Mouse (Mus musculus) left cerebral cortex, postnatal 10 days (tissue): ENCODE results near the gene Rgl1. TPM values are rescaled to one million over a fixed set of nuclear protein-coding genes. Genes with fewer than 3 reads are reported as not detected.
A peak's percentile ranks its signal among the peaks of the same experiment; 100 is the strongest.

ENCODE experiments used
- DNase-seq, 2 experiments: peaks; one replicate each; pipeline ENCODE4 v3.0.0; 2021 to 2022; ENCODE audit warnings: low spot score in 2 of 2, mixed read lengths in 1 of 2; ENCODE audit errors: extremely low spot score in 1 of 2
- intact Hi-C: fragments of 180-260 bp; cut with DNase I; formaldehyde crosslinking; loops from one replicate; pipeline ENCODE4 v1.15.1; 2025
- total RNA-seq, 2 experiments: library from RNA; stranded (reverse); gene quantifications; 2 replicates each; pipeline ENCODE4 v1.2.3; 2021

The Rgl1 gene
- total RNA-seq: 10 to 100 TPM; 85.2 to 86.9 TPM

DNA sequence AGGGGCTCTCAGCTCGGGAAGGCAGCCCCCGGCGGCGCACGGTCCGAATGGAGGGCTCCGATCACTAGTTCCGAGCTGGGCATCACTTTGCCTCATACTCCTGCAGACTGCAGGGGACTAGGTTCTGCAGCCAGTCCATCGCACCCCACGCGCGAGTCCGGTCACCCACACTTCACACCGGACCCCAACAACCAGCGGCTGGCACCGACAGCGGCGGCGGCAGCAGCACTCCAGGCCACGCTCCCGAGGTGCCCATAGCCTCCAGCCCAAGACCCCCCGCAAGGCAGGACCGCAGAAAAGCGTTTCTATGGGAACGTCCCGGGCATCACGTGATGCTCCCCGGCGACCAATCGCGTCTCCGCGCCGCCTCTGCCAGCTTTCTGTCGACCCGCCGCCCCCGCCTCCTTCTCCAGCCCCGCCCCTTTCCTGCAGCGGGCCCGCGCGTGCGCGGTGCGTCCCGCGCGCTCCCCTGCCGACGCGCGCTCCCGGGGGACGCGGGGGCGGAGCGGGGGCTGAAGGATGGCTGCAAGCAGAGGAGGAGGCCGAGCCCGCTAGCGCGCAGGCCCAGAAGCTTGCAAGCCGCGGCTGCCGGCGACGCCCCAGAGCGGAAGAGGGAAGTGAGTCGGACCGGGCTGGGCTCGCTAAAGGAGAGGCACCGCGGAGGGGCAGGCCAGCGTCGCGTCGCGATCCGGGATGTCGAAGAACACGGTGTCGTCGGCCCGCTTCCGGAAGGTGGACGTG lies at the start of gene Rgl1, which contains the start of gene Arpc5:
TSS of gene Rgl1 (minus strand) at position 320 of the 741 bp plus-strand sequence.
TSS of gene Arpc5 (plus strand) at position 511 of the 741 bp plus-strand sequence.
- peak; percentile 96 to 99 for DNase-seq
- intact Hi-C loops: loop anchor here (5.0 to 10.0 kb wide), 2 partner anchors 244 to 361 kb away; no protein-coding TSS in a partner anchor

DNA sequence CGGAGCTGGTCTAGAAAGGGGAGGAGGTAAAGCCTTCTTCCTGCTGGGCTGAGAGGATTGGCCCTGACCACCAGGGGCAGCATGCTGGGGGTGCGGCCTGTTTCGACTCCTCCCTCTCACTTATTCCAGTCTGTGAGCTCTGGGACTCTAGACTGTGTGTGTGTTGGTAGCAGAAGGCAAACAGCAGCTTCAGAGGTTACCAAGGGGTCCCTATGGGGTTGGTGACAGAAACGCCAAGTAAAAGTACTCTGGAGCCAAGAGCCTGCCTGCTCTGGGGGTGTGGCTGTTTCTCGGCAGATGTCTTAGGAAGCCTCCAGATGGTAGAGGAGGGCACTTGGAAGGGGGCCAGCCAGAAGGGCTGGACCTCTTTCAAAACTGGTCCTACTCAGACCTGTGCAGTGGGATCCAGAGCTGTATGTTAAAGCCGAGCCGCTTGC lies 49.1 kb upstream of the Rgl1 start:
- intact Hi-C loops: no loop called here
- DNase-seq: peak in 1 of 2 experiments; percentile 64

DNA sequence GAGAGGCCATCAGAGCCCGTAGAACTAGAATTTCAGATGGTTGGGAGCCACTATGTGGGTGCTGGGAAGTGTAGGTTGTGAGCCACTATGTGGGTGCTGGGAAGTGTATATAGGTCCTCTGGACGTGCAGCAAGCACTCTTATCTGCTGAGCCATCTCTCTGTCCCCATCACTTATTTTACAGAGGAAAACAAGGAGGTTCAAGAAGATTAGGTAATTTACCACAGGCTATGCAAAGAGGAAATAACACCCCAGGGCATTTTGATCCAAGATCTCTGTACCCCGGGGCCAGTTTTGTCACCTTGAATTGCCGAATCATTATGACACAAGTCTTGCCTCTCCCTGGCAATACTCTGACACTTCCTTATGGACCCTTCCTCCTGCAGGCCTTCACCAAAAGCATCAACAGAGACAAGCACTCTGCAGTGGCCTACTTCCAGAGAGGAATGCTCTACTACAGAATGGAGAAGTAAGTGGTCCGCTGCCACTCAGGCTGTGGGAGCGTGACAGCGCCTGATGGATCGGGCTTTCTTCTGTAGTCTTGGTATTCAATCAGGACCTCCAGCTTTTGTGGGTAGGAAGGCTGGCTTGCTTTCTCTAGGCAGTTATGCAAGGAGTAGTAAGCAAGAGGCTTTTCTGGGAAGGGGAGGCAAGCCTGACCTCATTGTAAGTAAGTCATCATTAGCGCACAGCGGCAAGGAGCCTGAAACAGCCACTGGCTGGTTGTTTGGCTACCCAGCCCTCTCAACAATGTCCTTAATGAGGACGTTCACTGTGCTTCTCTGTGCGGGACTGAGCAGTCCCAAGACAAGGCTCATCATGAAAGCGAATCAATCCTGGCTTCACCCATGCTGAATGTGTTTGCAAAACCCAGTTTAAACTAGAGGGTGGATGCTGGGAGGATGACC lies 44.6 kb upstream of the Rgl1 start:
- DNase-seq: no peak
- intact Hi-C loops: no loop called here

DNA sequence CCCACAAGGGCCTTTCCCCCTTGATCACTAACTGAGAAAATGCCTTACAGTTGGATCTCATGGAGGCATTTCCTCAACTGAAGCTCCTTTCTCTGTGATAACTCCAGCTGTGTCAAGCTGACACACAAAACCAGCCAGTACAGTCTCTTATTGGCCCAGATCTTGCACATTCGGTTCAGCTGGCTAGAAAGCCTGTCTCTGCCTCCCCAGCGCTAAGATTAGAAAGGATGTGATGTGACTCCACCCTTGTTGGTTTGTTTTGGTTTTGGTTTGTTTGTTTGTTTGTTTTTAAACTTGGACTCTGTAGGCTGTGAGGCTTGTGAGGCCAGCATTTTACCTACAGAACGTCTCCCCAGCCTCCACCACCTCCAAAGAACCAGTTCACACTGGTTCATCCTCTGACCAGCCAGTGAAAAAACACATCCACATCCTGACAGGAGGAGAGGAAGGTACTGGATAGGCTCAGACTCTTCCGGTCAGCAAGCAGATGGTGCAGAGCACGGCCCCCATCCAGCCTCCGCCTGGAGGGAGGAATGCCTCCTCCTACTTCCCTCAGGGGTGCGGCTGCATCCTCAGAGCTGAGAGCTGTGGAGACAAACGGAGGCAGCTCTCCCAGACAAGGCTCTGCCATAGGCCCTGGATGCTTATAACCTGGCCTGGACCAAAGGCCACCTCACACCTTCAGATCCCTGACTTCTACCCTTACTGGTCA lies 43.5 kb upstream of the Rgl1 start:
- DNase-seq: peak in 1 of 2 experiments; percentile 57
- intact Hi-C loops: no loop called here

DNA sequence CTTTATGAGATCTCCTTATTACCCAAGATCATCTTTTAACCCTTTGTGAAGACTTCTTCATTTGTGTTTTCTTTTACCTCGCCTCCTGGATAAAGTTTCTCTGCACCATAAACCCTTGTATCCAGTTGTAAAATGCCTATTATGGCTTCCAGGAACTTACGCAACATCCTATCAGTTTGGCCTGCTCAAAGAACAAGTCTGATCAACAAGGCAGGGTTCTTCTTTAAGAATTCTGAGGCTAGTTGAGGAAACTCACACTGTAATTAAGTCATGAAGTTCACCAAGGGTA lies 42.2 kb upstream of the Rgl1 start:
- no peak for DNase-seq
- intact Hi-C loops: no loop called here

DNA sequence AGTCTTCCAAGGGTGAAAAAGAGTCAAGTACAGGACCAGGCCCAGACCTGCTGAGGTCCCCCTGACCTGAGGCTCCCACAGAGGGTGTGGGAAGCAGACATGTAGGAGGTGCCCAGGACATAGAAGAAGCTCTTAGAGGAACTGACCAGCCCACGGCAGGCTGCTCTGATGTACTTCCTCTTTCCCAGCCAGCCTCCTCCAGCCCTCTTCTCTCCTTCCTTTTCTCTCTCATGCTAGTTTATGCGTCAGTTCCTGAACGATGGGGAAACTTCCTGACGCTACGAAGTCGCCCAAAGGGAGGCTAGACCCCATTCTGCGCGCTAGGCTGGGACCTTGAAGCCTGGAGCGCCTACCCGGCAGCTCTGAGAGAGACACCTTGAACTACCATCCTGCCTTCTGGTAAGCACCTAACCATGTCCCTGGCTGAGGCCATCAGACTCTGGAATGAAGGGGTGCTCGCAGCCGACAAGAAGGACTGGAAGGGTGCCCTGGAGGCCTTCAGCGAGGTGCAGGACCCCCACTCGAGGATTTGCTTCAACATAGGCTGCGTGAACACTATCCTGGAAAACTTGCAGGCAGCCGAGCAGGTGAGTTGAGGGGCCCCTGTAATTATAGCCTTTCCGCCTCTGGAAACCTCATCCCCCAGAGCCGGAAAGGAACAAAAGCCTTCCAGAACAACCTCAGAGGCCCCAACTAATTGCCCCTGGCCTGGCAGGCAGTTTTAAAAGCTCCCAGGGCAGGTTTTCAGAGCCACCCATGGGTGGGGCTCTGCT lies 41.7 kb upstream of the Rgl1 start:
- DNase-seq: no peak
- intact Hi-C loops: no loop called here

DNA sequence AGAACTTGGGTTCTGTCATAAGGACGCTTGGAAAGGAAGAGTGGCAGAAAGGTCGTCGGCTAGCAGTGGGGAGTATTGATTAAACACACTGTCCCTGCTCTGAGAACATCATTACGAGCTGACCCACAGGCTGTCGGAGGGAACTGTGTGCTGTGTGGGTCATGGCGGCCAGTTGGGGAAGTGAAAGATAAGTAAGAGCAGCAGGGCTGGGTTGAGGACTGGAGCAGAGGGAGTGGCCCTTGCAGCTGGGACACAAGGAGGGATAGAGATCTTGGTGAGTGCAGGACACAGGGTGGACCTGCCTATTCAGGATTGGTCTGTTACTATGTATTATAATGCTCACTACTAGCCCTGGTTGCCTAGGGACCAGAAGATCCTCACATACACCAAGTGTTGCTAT lies 38.8 kb upstream of the Rgl1 start:
- no peak for DNase-seq
- intact Hi-C loops: no loop called here

DNA sequence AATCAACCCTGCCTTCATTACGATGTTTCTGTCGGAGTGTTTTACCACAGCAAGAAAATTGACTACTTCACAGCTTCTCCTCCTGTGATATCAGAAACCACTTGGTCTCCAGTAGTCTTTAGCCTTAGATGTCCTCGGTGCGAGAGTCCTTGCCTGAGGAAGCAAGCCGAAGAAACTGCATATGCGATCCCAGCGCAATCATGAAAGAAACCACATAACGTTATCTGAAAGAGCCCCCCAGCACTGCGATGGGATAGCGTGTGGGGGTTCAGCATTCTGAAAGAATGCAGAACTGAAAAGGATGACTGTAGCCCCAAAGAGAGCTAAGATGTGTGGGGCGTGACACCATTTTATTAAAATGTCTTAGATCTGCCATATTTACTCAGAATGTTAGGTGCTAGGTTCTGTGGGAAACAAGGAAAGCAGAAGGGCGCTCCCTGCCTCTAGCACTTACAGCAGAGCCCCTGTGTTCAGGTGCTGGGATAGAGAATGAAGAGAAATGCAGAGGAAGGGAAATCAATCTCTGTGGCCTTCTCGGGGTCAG lies 34.6 kb upstream of the Rgl1 start:
- intact Hi-C loops: no loop called here
- no peak for DNase-seq

DNA sequence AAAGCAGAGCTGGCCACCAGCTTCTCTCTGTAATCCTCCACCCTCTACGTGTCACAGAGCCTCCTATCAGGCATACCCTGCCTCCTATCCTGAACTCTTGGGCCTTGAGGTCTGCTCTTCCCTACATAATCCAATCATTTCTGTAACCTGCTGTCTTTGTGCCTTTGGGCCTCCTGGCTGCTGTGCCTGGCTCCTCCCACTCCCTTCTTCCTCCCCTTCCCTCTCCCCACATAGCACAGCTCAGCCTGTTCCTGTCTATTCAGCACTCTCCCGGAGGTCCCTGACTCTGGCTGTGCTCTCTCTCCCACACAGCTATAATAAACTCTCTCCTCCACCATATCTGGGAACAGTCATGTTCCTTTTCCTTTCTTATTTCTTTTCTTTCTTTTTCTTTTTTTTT lies 33.7 kb upstream of the Rgl1 start, which contains the start of gene Ncf2:
TSS of gene Ncf2 (plus strand) at position 298 of the 400 bp plus-strand sequence.
- intact Hi-C loops: no loop called here
- DNase-seq: no peak

DNA sequence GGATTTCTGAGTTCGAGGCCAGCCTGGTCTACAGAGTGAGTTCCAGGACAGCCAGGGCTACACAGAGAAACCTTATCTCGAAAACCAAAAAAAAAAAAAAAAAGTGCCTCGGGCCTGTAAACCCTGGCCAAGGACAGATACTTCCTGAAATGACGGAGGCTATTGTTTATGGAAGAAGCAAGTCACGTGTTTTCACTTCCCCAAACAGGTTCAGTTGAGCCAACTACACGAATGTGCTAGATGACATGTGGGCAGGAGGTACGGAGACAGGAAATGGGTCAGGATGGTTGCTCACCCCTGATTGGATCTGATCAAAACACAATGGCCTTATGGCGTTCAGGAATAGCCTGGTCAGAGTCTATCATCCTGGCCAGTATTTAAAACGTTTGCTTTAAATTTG lies 32.0 kb upstream of the Rgl1 start:
- DNase-seq: no peak
- intact Hi-C loops: no loop called here

DNA sequence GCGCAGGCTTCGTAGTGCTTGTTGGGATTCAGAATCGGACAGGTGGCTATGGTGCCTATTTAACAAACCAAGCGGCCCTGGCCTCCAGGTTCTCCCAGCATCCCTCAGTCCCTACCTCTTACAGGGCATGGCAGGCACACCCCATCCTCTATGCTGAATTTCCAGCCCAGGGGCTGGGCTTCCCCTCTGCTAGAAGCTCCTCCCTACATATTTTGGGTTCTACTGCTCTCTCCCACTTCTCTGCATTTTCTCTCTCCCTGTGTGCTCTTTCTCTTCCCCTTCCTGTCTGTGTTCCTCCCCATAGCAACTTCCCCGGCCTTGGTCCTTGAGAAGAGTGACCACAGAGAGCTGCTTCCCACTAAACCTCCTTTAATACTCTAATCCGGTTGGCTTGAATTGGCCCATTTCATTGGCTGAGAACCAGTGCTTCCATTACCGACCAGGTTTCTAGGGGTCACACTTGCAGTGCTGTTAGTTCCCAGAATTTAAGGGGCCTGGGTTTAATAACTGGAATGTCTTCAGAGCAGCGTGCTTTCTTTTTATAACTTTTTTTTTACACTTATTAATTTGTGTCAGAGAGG lies 30.6 kb upstream of the Rgl1 start:
- intact Hi-C loops: no loop called here
- DNase-seq: no peak

DNA sequence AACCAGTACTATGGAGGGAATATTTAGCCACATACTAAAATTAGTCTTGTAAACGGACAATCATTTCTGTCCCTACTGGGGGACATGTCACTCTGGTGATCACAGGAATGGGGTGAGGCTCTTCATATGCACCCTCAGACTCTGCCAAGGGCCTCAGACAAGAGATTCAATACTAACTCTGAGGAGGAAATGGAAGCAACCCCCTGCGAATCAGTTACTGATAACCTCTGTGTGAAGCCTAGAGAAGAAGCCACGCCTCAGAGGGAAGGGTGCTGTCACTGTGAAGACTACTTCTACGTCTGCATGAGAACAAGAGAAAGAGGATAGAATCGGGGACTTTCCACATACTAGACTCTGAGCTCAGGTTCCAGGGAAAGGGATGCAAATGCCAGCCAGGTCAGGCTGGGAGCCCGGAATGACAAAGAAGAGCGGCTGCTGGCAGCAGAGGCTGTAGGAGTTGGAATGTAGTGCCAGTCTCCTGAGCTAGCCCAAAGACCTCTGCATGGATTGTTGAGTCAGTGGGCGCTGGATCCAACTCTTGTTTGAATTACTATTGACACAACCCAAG lies 29.6 kb upstream of the Rgl1 start:
- intact Hi-C loops: no loop called here
- DNase-seq: no peak

DNA sequence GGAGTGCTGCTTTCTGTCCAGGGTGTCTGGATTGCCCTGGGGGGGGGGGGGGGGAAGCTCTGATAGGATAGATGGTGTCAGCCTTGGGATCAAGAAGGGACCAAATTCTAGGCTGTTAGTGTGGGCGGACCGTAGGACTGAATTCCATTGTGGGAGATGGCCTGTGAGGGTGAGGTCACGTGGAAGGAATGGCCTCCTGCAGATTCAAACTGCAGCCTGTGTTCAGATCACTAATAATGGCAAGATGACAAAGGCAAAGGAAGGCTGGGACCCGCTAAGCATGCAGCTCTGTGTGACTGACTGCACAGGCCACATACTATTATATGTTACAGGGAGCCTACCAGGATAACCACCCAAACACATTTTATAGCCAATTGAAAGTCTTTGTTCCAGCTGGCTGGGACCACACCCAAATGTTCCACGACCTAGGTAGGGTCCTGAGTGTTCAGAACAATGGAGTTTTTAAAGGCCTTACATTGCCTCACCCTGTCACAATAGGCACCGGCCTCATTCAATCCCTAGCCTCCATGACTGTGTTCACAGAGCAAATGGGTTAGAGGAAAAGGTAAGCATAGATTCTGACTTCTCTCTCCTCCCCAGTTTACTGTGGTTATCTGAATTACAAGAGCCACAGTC lies 27.5 kb upstream of the Rgl1 start:
- no peak for DNase-seq
- intact Hi-C loops: no loop called here

DNA sequence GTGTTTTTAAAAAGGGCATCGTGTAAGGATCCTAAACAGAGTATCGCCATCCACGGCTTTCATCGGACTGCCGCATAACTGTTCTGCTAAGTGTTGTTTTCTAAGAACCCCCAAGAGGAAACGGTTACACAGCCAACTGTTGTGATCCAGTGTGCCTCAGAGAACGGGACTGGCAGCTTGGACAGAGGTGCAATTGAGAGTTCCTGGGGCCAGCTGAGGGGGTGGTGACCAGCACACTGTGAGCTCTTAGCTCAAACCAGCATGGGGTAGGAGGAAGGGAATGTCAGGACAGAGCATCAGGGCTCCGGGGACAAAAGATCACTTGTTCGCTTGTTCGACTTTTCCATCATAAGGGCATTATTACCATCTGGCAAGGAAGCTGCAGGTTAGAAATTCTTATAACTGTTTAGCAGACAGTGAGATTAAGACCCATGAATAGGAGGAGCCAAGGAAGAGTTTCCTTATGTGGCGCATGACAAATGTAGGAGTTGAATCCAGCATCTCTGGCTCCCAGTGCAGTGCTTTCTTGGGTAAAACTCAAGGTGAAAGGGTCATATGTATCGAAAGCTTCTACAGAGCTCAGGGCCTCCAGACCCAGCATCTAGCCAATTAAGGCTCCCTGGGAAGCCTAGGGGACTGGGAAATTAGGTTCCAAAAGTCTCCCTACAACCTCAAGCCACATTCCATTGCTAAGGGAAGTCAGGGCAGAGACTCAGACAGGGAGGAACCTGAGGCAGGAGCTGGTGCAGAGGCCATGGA lies 26.8 kb upstream of the Rgl1 start:
- DNase-seq: peak; percentile 40 to 60
- intact Hi-C loops: no loop called here

DNA sequence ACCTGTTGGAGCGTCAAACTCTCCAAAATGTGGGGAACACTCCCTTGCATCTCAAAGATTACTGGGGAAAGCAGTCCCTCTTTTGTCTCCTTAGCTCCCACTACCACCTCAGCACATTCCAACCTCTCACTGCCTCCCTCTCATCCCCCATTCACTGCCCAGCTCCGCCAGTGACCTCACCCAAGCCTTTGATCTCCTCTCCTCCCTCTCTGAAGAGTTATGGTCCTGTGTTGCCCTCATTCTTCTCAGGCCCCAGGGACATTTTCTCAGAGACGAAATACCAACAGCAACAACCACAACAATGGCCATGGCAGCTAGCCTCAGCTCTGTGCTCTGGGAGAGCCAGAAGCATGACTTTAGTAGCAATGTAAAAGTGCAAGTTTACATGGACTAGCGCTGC lies 25.1 kb upstream of the Rgl1 start:
- DNase-seq: no peak
- intact Hi-C loops: no loop called here

DNA sequence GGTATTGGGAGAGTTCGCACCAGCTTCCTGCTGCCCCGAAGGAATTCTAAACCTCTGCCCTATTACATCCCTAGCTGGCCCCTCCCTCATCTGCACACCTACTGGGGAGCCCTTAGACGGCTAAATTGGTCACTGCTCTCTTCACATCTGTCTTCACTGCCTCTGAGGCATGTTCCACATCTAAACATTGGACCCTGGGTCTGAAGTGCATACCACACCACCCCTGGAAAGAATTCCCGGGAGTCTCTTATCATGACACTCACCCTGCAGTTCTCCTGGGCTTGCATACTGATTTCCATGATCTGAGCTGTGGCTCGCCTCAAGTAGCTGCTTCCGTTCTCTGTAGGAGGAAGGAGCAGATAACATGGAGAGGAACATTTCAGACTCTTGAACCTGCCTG lies 24.7 kb upstream of the Rgl1 start:
- no peak for DNase-seq
- intact Hi-C loops: no loop called here

DNA sequence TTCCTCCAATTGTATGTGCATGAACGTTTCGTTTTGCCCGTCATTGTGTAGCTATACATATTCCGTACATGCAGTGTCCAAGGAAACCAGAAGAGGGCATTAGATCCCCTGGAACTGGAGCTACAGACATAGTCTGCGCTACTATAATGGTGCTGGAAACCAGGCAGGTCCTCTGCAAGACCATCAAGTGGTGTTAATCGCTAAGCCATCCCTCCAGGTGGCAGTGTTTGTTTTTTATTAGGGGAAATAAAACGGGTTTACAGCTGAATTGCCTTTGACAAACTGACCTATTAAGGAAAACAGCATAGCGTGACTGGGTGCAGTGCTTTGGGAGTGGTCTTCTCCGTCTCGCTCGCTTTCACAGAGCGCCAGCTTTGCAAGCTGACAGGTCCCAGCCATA lies 24.1 kb upstream of the Rgl1 start:
- intact Hi-C loops: no loop called here
- no peak for DNase-seq
